Mouse (Mus musculus) heart, adult 11 months (tissue): ENCODE data around the gene Nt5c3.

Experiments
- DNase-seq: peaks from one replicate; pipeline ENCODE4 v3.0.0; 2022

The Nt5c3 gene

DNA sequence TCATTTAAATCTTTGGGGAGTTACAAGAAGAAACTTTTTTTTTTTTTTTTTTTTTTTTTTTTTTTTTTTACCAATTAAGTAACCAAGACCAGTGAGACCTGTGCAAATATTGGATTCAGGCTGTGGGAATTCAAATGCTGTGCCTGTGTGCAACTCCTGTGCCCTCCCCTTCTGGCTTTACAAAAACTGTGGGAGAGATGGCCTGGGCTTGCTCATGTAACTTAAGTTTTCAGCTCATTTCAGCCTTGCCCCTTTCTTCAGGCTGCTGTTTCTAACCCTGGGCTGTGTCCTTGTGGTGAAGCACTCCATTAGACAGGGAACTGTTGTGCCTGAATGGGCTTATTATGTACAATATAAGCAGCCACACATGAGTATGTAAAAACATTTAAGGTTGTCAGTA, 90.9 kb downstream of the Nt5c3 start:
- peak; percentile 82 for DNase-seq

DNA sequence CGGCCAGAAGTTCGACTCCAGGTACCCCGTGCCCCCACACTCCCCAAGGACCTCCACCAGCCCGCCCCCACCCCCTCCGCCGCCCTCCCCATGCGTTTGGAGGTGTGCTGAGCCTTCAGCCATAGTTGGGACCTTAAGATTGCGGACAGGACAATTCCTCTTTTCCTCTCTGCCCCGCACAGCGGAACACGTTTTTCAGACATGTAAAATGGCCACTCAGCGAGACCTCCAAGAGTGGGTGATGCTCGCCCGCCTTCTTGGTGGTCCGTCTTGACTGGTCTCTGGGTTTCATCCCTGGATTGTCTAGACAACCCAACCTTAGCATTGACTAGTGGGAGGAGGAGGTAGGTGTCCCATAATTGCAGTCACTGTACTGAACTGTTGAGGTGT, 91.3 kb downstream of the Nt5c3 start:
- DNase-seq = no peak
